Mouse (Mus musculus) left cerebral cortex, adult 2 months (tissue): ENCODE data around the gene Slc13a3. TPM values are rescaled to one million over a fixed set of nuclear protein-coding genes. Genes with fewer than 3 reads are reported as not detected.

ENCODE experiments used
- DNase-seq, 2 experiments: peaks; one replicate each; pipeline ENCODE4 v3.0.0; 2021 to 2022; ENCODE audit warnings: low spot score in 2 of 2, mixed read lengths in 1 of 2; ENCODE audit errors: extremely low spot score in 1 of 2
- H3K27ac ChIP-seq: fragments of 200-600 bp; 2 replicates; pipeline ENCODE4 v1.8.1; 2022
- H3K4me3 ChIP-seq: fragments of 200-600 bp; 2 replicates; pipeline ENCODE4 v1.8.1; 2022
- CTCF ChIP-seq: fragments of 200-600 bp; IDR thresholded peaks from 2 replicates; pipeline ENCODE4 v1.8.1; 2022; ENCODE audit warnings: antibody characterized with exemption, mild to moderate bottlenecking, moderate library complexity
- intact Hi-C: fragments of 180-260 bp; cut with DNase I; formaldehyde crosslinking; loops from one replicate; pipeline ENCODE4 v1.15.1; 2025
- total RNA-seq, 2 experiments: library from RNA; stranded (reverse); gene quantifications; 2 replicates each; pipeline ENCODE4 v1.2.3; 2021

Gene Slc13a3
- total RNA-seq, 2 experiments from 2014 or later, result 12.0 to 18.6 TPM

GRCm38 (mm10) chr2:165471943-165472342 is 1.1 kb downstream of the Slc13a3 start:
- Histone ChIP-seq H3K4me3 (no peak overlapping the region), H3K27ac (no peak overlapping the region)
- no peak for DNase-seq
- TF ChIP-seq CTCF, result no peak
- intact Hi-C loops, result loop anchor here (5.0 kb wide), 1 partner anchor 60 kb away; no protein-coding TSS in a partner anchor

GRCm38 (mm10) chr2:165470167-165470566 is 2.9 kb downstream of the Slc13a3 start:
- intact Hi-C loops, result loop anchor here (5.0 kb wide), 1 partner anchor 58 kb away; no protein-coding TSS in a partner anchor
- no peak for DNase-seq
- no peak overlapping the region for H3K27ac ChIP-seq
- peak; percentile 9 for TF ChIP-seq CTCF
- no peak overlapping the region for H3K4me3 ChIP-seq

- no peak for DNase-seq
- intact Hi-C loops, result no loop called here
- no peak overlapping the region for H3K4me3 ChIP-seq
- no peak overlapping the region for H3K27ac ChIP-seq
- TF ChIP-seq CTCF, result no peak
These were observed 5.1 kb downstream of the Slc13a3 start for GRCm38 (mm10) chr2:165467824-165468452.

- TF ChIP-seq CTCF, result no peak
- intact Hi-C loops, result no loop called here
- H3K27ac ChIP-seq, result no peak overlapping the region
- H3K4me3 ChIP-seq, result no peak overlapping the region
- no peak for DNase-seq
These were observed 13.4 kb downstream of the Slc13a3 start for GRCm38 (mm10) chr2:165459663-165460062.

- intact Hi-C loops, result no loop called here
- Histone ChIP-seq H3K4me3 (no peak overlapping the region), H3K27ac (no peak overlapping the region)
- no peak for DNase-seq
- no peak for TF ChIP-seq CTCF
These were observed 14.8 kb downstream of the Slc13a3 start for GRCm38 (mm10) chr2:165458189-165458588.

GRCm38 (mm10) chr2:165456710-165457109 is 16.3 kb downstream of the Slc13a3 start:
- Histone ChIP-seq H3K27ac (no peak overlapping the region), H3K4me3 (no peak overlapping the region)
- no peak for DNase-seq
- no peak for TF ChIP-seq CTCF
- intact Hi-C loops, result no loop called here

GRCm38 (mm10) chr2:165452730-165453693 is 20.0 kb downstream of the Slc13a3 start:
- Histone ChIP-seq H3K4me3 (no peak overlapping the region), H3K27ac (no peak overlapping the region)
- no peak for TF ChIP-seq CTCF
- intact Hi-C loops, result no loop called here
- DNase-seq, result no peak

- no peak overlapping the region for H3K27ac ChIP-seq
- TF ChIP-seq CTCF, result no peak
- H3K4me3 ChIP-seq, result no peak overlapping the region
- no peak for DNase-seq
- intact Hi-C loops, result no loop called here
These were observed 24.6 kb downstream of the Slc13a3 start for GRCm38 (mm10) chr2:165448475-165448874.

- H3K4me3 ChIP-seq, result no peak overlapping the region
- no peak overlapping the region for H3K27ac ChIP-seq
- no peak for DNase-seq
- intact Hi-C loops, result no loop called here
- TF ChIP-seq CTCF, result no peak
These were observed 28.2 kb downstream of the Slc13a3 start for GRCm38 (mm10) chr2:165444861-165445260.

- no peak for TF ChIP-seq CTCF
- intact Hi-C loops, result no loop called here
- no peak for DNase-seq
These were observed 30.0 kb downstream of the Slc13a3 start for GRCm38 (mm10) chr2:165442981-165443380.

GRCm38 (mm10) chr2:165441613-165442012 is 31.4 kb downstream of the Slc13a3 start:
- TF ChIP-seq CTCF, result no peak
- DNase-seq, result no peak
- intact Hi-C loops, result no loop called here
- no peak overlapping the region for H3K27ac ChIP-seq
- no peak overlapping the region for H3K4me3 ChIP-seq

More at GRCm38 (mm10) chr2:165442981-165443380, 30.0 kb downstream of the Slc13a3 start:
- H3K27ac ChIP-seq, result no peak overlapping the region
- H3K4me3 ChIP-seq, result no peak overlapping the region

- H3K27ac ChIP-seq, result no peak overlapping the region
- no peak for DNase-seq
- no peak overlapping the region for H3K4me3 ChIP-seq
- intact Hi-C loops, result no loop called here
- no peak for TF ChIP-seq CTCF
These were observed 33.4 kb downstream of the Slc13a3 start for GRCm38 (mm10) chr2:165439613-165440012.
